Mouse (Mus musculus) forebrain, embryonic 16.5 days (tissue): Measurements from ENCODE around the gene Tenm2. TPM values are rescaled to one million over a fixed set of nuclear protein-coding genes. Genes with fewer than 3 reads are reported as not detected.

Source experiments
- ATAC-seq: fragments of 200-750 bp; cut with Nextera tagmentation; 2 replicates; pipeline ENCODE4 v1.8.0; 2017; ENCODE audit warnings: mild to moderate bottlenecking, moderate library complexity
- H3K27ac ChIP-seq: fragments of 300-500 bp; sonication (generic); 2 replicates; pipeline ENCODE4 v1.5.1; 2014; ENCODE audit warnings: low read length, control low read depth
- H3K27me3 ChIP-seq: fragments of 300-500 bp; sonication (generic); replicated peaks from 2 replicates; pipeline ENCODE4 v1.6.1; 2014; ENCODE audit warnings: low read length; ENCODE audit not compliant: control insufficient read depth, insufficient read depth
- H3K36me3 ChIP-seq: fragments of 300-500 bp; sonication (generic); 2 replicates; pipeline ENCODE4 v1.6.1; 2014; ENCODE audit not compliant: control insufficient read depth, insufficient read depth
- H3K4me1 ChIP-seq: fragments of 300-500 bp; sonication (generic); replicated peaks from 2 replicates; pipeline ENCODE4 v1.6.1; 2014; ENCODE audit warnings: low read length; ENCODE audit not compliant: control insufficient read depth, insufficient read depth
- H3K4me2 ChIP-seq: fragments of 300-500 bp; sonication (generic); 2 replicates; pipeline ENCODE4 v1.6.1; 2014; ENCODE audit warnings: mild to moderate bottlenecking, low read length, control low read depth
- H3K4me3 ChIP-seq: fragments of 300-500 bp; sonication (generic); replicated peaks from 2 replicates; pipeline ENCODE4 v1.5.1; 2014; ENCODE audit warnings: mild to moderate bottlenecking, low read length, control low read depth
- H3K9ac ChIP-seq: fragments of 300-500 bp; sonication (generic); replicated peaks from 2 replicates; pipeline ENCODE4 v1.6.1; 2014; ENCODE audit warnings: low read depth, low read length, control low read depth
- H3K9me3 ChIP-seq: fragments of 300-500 bp; sonication (generic); 2 replicates; pipeline ENCODE4 v1.6.1; 2016; ENCODE audit warnings: low read length; ENCODE audit not compliant: control insufficient read depth
- WGBS: fragments of 180-500 bp; shearing (Covaris S2); extraction: QIAGEN DNeasy Blood & Tissue Kit; methylation state at CpG from one replicate; pipeline ENCODE4 v1.1.7; 2014; 5-methylcytosine and 5-hydroxymethylcytosine counted together
- polyA plus RNA-seq: library from polyadenylated mRNA; unstranded; fragments of >200 nt; fragmentation: Nextera tagmentation; extraction: Ambion mirVana; gene quantifications from 2 replicates; pipeline ENCODE4 v1.2.1, GENCODE M21; 2015

The Tenm2 gene
- polyA plus RNA-seq, 1 experiment from 2014 or later: 58.7 TPM

DNA sequence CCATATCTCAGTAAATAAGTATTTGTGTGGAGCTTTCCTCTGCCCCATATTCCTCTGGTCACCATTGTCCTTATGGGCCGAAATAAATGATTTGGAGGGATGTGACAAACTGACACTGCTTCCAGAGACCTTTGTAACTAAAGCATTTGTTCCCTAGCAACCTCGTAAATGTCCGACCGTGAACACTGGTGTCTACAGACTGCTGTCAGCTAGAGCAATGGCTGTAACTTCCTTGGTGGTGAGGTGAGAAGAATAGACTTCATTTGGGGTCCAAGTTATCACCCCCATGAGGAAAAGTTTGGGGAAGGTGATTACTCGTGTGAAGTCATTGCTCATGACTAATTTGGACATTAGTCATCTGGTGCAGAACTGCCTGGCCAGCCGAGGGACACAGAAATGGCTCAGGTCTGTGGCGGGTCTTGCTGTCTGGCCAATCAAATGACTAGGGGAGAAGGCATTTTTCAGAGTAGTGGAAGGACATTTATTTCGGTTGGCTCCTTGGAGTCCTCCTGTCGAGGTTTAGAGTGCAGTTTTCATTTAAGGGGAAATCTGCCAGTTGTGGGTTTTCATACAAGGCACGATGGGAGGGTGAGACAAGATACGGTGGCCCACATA lies 1062.6 kb downstream of the Tenm2 start:
- no peak overlapping the region for H3K27ac ChIP-seq
- 87% methylated on average over 11 of the region's 11 CpGs for WGBS
- H3K4me1 ChIP-seq: peaks cover 15% of the 10 kb centered on the region

DNA sequence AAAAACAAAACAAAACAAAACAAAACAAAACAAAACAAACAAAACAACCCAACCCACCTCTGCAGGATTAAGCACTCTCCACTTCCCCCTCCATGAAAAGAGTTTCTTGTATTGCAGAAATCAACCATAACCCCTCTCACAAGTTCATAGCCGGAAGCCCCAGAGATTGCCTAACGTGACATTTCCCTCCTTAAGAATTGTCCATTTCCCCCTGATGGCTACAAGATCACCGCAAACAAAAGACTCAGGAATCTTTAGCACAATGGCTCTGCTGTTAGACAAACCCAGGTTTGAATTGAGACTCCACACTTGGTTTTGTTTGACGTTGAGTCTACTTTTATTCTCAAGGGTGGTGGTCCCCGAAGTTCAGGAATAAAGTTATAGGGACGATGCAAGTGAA lies 1063.2 kb downstream of the Tenm2 start:
- H3K9ac ChIP-seq: no peak overlapping the region
- H3K27me3 ChIP-seq: no peaks in the 10 kb centered on the region
- H3K27ac ChIP-seq: no peak overlapping the region
- no peak for ATAC-seq
- H3K4me3 ChIP-seq: no peak overlapping the region
- H3K4me1 ChIP-seq: peaks cover 15% of the 10 kb centered on the region
- 0 out of 2 replicates have a peak, but pooled peaks cover under 1% of the 10 kb centered on the region for H3K9me3 ChIP-seq
- H3K36me3 ChIP-seq: no peaks in the 10 kb centered on the region
- H3K4me2 ChIP-seq: no peak overlapping the region
- 66% methylated on average over 6 of the region's 6 CpGs for WGBS

More for the DNA sequence above, 1062.6 kb downstream of the Tenm2 start:
- Histone ChIP-seq H3K9me3 (0 out of 2 replicates have a peak, but pooled peaks cover 2% of the 10 kb centered on the region), H3K27me3 (no peaks in the 10 kb centered on the region), H3K36me3 (no peaks in the 10 kb centered on the region), H3K9ac (no peak overlapping the region), H3K4me3 (no peak overlapping the region), H3K4me2 (no peak overlapping the region)
- ATAC-seq: no peak

DNA sequence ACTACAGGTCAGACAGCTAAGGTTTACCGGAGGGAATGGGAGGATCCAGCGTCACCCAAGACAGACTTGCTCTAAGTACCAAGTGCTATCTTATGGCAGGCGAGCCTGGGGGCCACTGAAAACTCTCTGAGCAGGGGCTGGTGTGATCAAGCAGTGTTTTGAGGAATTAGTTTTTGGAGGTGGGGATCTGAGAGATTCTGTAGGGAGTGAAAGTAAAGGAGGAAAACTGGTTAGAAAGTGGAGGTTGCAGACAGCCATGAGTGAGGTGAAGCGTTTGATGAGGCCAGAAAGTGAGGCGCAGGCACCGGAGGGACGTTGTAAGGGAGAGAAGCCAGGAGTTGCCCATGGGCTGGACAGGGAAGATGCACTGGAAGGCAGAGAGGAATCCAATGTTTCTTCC lies 1063.8 kb downstream of the Tenm2 start:
- H3K27me3 ChIP-seq: no peaks in the 10 kb centered on the region

DNA sequence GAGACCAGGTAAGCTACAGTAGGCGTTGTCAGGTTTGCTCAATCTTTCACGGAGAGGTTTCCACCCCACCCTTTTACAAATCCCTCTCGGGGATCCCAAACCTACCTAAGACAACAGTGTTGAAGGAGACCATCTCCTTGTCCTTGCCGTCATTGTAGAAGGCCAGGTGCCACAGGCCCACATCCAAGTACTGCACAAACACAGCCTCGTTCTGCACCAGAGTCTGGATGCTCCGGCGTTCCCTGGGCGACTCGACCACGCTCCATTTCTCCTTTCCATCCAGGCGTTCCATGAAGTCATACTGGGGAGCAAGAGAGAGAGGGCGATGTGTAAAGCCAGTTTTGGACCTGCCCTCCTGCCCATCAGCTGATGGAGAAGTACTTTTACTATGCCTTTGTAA lies 1064.5 kb downstream of the Tenm2 start:
- H3K4me1 ChIP-seq: peaks cover 13% of the 10 kb centered on the region
- no peaks in the 10 kb centered on the region for H3K36me3 ChIP-seq
- H3K4me2 ChIP-seq: no peak overlapping the region
- ATAC-seq: no peak
- no peak overlapping the region for H3K4me3 ChIP-seq
- H3K27ac ChIP-seq: no peak overlapping the region
- no peak overlapping the region for H3K9ac ChIP-seq
- H3K9me3 ChIP-seq: no peaks in the 10 kb centered on the region
- 96% methylated on average over 12 of the region's 12 CpGs for WGBS
- no peaks in the 10 kb centered on the region for H3K27me3 ChIP-seq

More for the DNA sequence above, 1063.8 kb downstream of the Tenm2 start:
- ATAC-seq: no peak
- H3K9me3 ChIP-seq: no peaks in the 10 kb centered on the region
- peaks cover 15% of the 10 kb centered on the region for H3K4me1 ChIP-seq
- no peak overlapping the region for H3K9ac ChIP-seq
- no peak overlapping the region for H3K4me3 ChIP-seq
- H3K4me2 ChIP-seq: no peak overlapping the region
- H3K36me3 ChIP-seq: no peaks in the 10 kb centered on the region
- 93% methylated on average over 7 of the region's 7 CpGs for whole genome bisulfite sequencing
- no peak overlapping the region for H3K27ac ChIP-seq

DNA sequence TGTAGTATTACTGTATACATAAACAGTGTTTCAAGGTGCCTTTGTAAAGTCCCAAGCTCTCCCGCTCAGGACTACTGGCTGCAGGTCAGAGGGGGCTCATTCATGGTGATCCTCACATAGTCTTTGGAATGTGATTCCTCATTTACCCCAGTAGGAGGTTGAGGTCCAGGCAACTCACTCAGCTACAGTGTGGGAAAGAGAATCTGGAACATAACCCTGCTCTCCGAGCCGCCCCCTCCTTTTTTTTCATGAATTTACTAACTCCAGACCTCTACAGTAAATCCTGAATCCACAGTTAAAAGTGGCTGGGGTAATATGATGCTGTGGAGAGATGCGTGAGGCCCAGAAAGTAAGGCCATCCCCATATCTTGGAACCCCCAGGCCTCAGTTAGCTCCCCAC lies 1066.0 kb downstream of the Tenm2 start:
- 0 out of 2 replicates have a peak, but pooled peaks cover 3% of the 10 kb centered on the region for H3K4me1 ChIP-seq
- H3K36me3 ChIP-seq: no peaks in the 10 kb centered on the region
- ATAC-seq: no peak
- 79% methylated on average over 4 of the region's 4 CpGs for WGBS
- H3K4me3 ChIP-seq: no peak overlapping the region
- no peak overlapping the region for H3K27ac ChIP-seq
- no peak overlapping the region for H3K9ac ChIP-seq
- no peaks in the 10 kb centered on the region for H3K27me3 ChIP-seq
- no peaks in the 10 kb centered on the region for H3K9me3 ChIP-seq
- H3K4me2 ChIP-seq: no peak overlapping the region

DNA sequence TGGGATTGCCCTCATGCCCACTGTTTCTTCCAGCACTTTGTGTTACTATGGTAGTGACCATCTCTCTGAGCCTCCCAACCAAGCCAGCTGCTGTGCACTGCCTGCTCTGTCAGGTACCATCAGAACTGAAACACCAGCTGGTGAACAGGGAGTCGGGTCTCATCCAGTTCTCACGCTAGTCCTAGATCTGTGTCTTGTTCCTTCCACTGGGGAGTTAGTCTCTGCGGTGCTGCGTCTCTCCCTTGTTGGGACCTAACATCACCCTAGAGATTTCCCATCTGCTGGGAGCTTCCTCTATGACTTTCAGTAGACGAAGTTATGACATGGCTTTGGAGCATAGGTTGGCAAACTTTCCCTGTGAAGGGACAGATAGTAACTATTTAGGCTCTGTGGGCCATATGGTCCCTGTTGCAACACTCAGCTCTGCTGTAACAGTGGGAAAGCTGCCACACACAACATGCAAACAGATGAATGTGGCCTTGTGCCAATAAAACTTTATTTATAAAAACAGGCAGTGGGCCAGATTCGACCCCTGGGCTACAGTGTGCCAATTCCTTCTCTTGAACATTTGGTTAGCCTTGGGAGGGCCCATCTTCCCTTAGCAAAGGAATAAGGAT lies 1066.7 kb downstream of the Tenm2 start:
- H3K9me3 ChIP-seq: no peaks in the 10 kb centered on the region
- 0 out of 2 replicates have a peak, but pooled peaks cover 3% of the 10 kb centered on the region for H3K4me1 ChIP-seq
- peak; percentile 79 for ATAC-seq
- WGBS: 65% methylated on average over 6 of the region's 6 CpGs
- no peaks in the 10 kb centered on the region for H3K36me3 ChIP-seq
- no peak overlapping the region for H3K4me2 ChIP-seq
- H3K9ac ChIP-seq: no peak overlapping the region
- H3K27me3 ChIP-seq: no peaks in the 10 kb centered on the region
- no peak overlapping the region for H3K27ac ChIP-seq
- no peak overlapping the region for H3K4me3 ChIP-seq

DNA sequence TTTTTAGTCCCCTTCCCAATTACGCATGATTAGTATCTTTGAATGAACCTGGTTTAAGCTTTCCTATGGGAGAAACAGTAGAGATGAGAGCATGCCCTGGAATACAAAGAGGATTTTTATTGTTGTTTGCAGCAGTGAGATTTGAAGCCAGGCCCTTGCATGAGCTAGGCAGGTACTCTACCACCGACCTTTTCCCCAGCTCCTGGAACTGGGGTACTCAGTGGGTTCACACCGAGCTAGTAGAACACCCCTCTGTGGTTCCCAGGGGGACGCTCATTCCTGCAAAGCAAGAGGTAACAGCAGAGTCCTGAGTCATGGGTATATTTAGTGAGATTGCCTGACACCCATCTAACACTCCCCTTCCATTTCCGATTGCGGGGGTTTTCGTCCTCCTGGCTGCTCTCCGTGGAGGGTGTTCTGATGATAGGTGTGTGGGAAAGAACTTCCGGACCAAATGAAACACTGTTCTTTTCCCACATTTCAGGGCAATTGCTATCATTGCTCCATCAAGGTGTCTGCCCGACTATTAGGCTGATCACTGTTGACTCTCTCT lies 1067.9 kb downstream of the Tenm2 start:
- Histone ChIP-seq H3K36me3 (no peaks in the 10 kb centered on the region), H3K27me3 (no peaks in the 10 kb centered on the region), H3K4me3 (no peak overlapping the region), H3K4me1 (0 out of 2 replicates have a peak, but pooled peaks cover 3% of the 10 kb centered on the region), H3K9me3 (no peaks in the 10 kb centered on the region), H3K9ac (no peak overlapping the region), H3K27ac (no peak overlapping the region), H3K4me2 (no peak overlapping the region)
- 86% methylated on average over 10 of the region's 10 CpGs for WGBS
- no peak for ATAC-seq

DNA sequence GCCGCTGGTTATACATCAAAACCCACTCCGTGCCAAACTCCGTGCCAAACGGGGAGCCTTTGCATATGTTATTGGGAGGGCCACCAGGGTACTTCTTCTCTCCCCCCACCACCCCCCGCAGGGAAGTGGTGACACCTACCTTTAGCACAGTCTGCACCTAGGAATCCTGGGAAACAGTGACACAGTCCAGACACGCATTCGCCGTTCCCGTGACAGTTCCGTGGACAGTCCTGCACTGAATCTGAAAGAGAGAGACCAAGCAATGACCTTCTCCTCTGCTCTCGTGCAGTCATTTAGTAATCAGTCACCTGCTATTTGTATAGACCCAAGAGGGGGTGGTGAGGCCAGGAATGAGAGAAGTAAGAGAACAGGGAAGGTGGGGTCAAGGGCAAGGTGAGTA lies 1072.2 kb downstream of the Tenm2 start:
- H3K9me3 ChIP-seq: no peaks in the 10 kb centered on the region
- no peak overlapping the region for H3K9ac ChIP-seq
- no peaks in the 10 kb centered on the region for H3K27me3 ChIP-seq
- ATAC-seq: no peak
- H3K36me3 ChIP-seq: no peaks in the 10 kb centered on the region
- no peak overlapping the region for H3K4me3 ChIP-seq
- H3K27ac ChIP-seq: no peak overlapping the region
- no peak overlapping the region for H3K4me2 ChIP-seq
- H3K4me1 ChIP-seq: peaks cover 5% of the 10 kb centered on the region; the same call in 1 of the 2 replicates
- WGBS: 92% methylated on average over 11 of the region's 11 CpGs

DNA sequence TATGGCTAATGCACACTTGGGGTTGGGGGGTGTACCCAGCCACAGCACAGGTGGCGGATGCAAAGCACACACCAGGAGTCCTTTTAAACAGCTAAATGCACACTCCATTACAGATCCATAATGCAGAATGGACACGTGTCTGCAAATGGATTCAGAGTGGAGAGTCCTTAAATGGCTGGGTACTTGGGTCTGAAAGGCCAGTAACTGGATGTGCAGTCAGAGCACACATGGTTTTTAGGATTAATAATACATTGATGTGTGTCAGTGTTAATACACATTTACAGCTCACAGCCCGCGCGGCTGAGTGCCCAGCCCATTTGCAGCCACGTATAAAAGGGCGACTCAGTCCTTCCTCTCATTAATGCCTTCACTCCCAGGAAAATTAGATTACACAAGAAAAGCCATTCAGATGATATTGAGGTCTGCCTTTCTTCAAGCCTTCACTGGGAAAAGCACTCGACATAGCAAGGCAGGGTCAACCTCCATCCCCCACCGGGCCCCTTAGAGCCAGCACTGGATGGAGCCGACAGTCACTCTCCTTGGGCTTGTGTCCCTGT lies 1073.9 kb downstream of the Tenm2 start:
- peak; percentile 33; the same call in 1 of the 2 replicates for ATAC-seq
- Histone ChIP-seq H3K4me3 (no peak overlapping the region), H3K4me2 (no peak overlapping the region), H3K4me1 (peaks cover 5% of the 10 kb centered on the region; the same call in 1 of the 2 replicates), H3K9me3 (no peaks in the 10 kb centered on the region), H3K9ac (no peak overlapping the region), H3K27ac (no peak overlapping the region), H3K27me3 (no peaks in the 10 kb centered on the region), H3K36me3 (no peaks in the 10 kb centered on the region)
- WGBS: 18% methylated on average over 10 of the region's 10 CpGs
